Mouse (Mus musculus): ENCODE measurements around the gene Lmod3. TPM values are rescaled to one million over a fixed set of nuclear protein-coding genes. Genes with fewer than 3 reads are reported as not detected.

The Lmod3 gene
- polyA plus RNA-seq (2014; fragmentation: Nextera tagmentation; extraction: Ambion mirVana) = not detected in 2 replicates

DNA sequence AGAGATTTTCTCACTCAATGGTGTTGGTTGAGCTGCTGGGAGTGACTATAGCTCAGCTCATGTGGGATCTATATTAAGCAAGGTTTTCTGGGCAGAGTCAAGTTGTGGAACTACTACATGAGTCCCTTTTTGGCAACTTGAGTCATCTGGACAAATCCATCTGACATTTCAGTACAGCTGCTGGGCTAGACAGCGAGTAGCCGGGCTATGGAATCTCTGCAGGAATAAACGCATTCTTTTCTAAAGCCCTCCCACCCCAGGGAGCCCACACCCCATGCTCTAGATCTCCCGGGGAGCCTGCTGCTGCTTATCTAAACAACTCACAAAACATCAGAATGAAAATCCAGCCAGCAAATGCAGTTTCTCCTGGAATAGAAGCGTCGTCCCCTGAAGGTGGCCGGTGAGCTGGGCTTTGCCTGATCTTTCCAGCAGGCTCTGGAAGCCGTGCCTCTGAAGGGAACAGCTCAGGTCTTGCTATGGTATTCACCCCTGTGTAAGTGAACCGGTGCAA is at the start of gene Lmod3:
Lmod3 (minus strand) TSS at position 49 of the 511 bp plus-strand sequence.
- Histone ChIP-seq H3K4me2 (replicated peaks; ENCODE audit: low read depth, low read length) (no peak within 1 kb of the TSS), H3K27me3 (ENCODE audit: control insufficient read depth, insufficient read depth, low read length) (no peaks in the 10 kb centered on the region), H3K9me3 (ENCODE audit: control insufficient read depth, low read depth, low read length) (no peaks in the 10 kb centered on the region), H3K4me1 (ENCODE audit: control insufficient read depth, insufficient read depth, low read length) (no peaks in the 10 kb centered on the region), H3K36me3 (ENCODE audit: control insufficient read depth, insufficient read depth, low read length) (no peaks in the 10 kb centered on the region), H3K4me3 (ENCODE audit: low read depth, low read length) (no peak within 1 kb of the TSS), H3K9ac (replicated peaks; ENCODE audit: low read depth, low read length) (no peak within 1 kb of the TSS), H3K27ac (ENCODE audit: low read length) (no peak within 1 kb of the TSS)
- 12% methylated on average over 9 of the region's 9 CpGs for WGBS
- ATAC-seq (ENCODE audit: insufficient number of reproducible peaks, insufficient read depth, low FRiP score, low read depth) = no peak

DNA sequence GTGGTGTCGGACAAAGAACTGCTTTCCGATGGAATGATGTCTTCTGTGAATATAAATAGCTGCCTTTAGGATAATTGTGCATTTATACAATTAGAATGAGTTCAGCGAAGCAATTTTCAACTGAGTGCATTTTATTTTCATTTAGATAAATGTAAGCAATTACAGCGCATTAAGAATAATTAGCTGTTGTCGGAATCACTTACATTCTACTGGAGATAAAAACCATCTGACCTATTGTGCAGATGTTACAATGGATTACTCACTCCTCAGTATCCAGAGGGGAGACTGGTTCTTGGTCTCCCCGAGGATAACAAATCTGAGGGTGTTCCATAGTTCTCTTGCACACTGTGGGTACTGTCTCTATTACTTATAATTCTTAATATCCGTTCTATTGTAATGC is 49.7 kb upstream of the Lmod3 start:
- Histone ChIP-seq H3K36me3 (ENCODE audit: control insufficient read depth, insufficient read depth, low read length) (no peaks in the 10 kb centered on the region; the same call in 1 of the 2 replicates), H3K27ac (ENCODE audit: low read length) (no peak overlapping the region), H3K4me1 (ENCODE audit: control insufficient read depth, insufficient read depth, low read length) (no peaks in the 10 kb centered on the region), H3K4me3 (ENCODE audit: low read depth, low read length) (no peak overlapping the region), H3K4me2 (replicated peaks; ENCODE audit: low read depth, low read length) (no peak overlapping the region), H3K9me3 (ENCODE audit: control insufficient read depth, low read depth, low read length) (no peaks in the 10 kb centered on the region), H3K9ac (replicated peaks; ENCODE audit: low read depth, low read length) (no peak overlapping the region), H3K27me3 (ENCODE audit: control insufficient read depth, insufficient read depth, low read length) (no peaks in the 10 kb centered on the region)
- ATAC-seq (ENCODE audit: insufficient number of reproducible peaks, insufficient read depth, low FRiP score, low read depth) = no peak
- 83% methylated on average over 7 of the region's 7 CpGs for WGBS

DNA sequence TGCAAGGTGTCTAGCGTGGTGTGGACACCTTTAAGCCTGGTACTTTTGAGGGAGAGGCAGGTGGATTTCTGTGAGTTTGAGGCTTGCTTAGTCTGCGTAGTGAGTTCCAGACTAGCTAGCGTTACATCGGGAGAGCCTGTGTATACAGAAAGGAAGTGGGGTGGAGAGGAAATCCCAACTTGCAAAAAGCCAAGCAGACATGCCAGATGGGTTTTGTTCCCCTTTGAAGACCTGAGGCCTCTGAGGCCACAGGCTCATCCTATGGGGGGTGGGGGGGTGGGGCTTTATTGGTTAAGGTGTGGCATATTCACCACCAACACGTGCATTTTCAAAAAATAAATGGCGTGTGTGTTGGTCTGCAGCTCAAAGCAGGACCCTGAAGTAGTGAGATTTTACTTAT is 48.1 kb upstream of the Lmod3 start:
- Histone ChIP-seq H3K4me1 (ENCODE audit: control insufficient read depth, insufficient read depth, low read length) (no peaks in the 10 kb centered on the region), H3K4me3 (ENCODE audit: low read depth, low read length) (no peak overlapping the region), H3K4me2 (replicated peaks; ENCODE audit: low read depth, low read length) (no peak overlapping the region), H3K36me3 (ENCODE audit: control insufficient read depth, insufficient read depth, low read length) (peaks cover 9% of the 10 kb centered on the region), H3K27ac (ENCODE audit: low read length) (no peak overlapping the region), H3K27me3 (ENCODE audit: control insufficient read depth, insufficient read depth, low read length) (no peaks in the 10 kb centered on the region), H3K9me3 (ENCODE audit: control insufficient read depth, low read depth, low read length) (no peaks in the 10 kb centered on the region), H3K9ac (replicated peaks; ENCODE audit: low read depth, low read length) (no peak overlapping the region)
- 81% methylated on average over 6 of the region's 6 CpGs for WGBS
- no peak for ATAC-seq (ENCODE audit: insufficient number of reproducible peaks, insufficient read depth, low FRiP score, low read depth)

DNA sequence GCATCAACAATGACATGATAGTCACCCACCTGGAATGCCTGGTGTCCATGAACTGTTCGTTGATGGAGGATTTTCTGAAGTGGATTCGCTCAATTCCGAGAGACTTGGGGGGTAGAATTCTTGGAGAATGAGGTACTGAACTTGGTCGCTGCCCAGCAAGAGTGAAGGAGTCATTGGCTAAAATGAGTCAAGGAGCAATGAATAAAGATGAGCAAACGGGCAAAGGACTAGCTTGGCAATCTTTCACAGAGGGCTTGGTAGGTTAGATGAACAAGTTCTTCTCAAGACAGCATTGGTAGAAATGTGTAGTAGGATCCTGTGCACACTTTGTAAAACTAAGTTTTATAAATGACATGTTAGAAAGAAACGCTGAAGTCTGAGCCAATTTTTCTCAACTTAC is 47.6 kb upstream of the Lmod3 start:
- Histone ChIP-seq H3K4me3 (ENCODE audit: low read depth, low read length) (no peak overlapping the region), H3K9me3 (ENCODE audit: control insufficient read depth, low read depth, low read length) (no peaks in the 10 kb centered on the region), H3K27ac (ENCODE audit: low read length) (no peak overlapping the region), H3K27me3 (ENCODE audit: control insufficient read depth, insufficient read depth, low read length) (no peaks in the 10 kb centered on the region), H3K4me1 (ENCODE audit: control insufficient read depth, insufficient read depth, low read length) (no peaks in the 10 kb centered on the region), H3K36me3 (ENCODE audit: control insufficient read depth, insufficient read depth, low read length) (peaks cover 13% of the 10 kb centered on the region), H3K9ac (replicated peaks; ENCODE audit: low read depth, low read length) (no peak overlapping the region), H3K4me2 (replicated peaks; ENCODE audit: low read depth, low read length) (no peak overlapping the region)
- WGBS = 92% methylated on average over 6 of the region's 6 CpGs
- ATAC-seq (ENCODE audit: insufficient number of reproducible peaks, insufficient read depth, low FRiP score, low read depth) = no peak

DNA sequence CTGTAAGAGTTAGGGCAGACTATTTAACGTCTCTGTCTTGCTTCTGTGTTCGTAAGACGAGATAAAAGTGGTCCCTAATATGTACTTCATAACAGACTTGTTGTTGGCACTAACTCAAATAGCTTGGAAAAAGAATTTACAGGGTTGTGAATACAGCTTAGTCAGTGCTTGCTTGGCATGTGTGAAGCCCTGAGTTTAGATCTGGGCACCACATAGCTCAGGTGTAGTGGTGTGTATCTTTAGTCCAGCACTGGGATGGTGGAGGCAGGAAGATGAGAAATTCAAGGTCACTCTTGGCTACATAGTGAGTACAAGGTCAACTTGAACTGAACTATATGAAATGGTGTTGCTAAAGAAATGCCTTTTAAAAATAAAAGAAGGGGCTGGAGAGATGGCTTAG is 44.6 kb upstream of the Lmod3 start:
- Histone ChIP-seq H3K4me1 (ENCODE audit: control insufficient read depth, insufficient read depth, low read length) (no peaks in the 10 kb centered on the region), H3K9ac (replicated peaks; ENCODE audit: low read depth, low read length) (no peak overlapping the region), H3K27me3 (ENCODE audit: control insufficient read depth, insufficient read depth, low read length) (no peaks in the 10 kb centered on the region), H3K9me3 (ENCODE audit: control insufficient read depth, low read depth, low read length) (no peaks in the 10 kb centered on the region), H3K4me3 (ENCODE audit: low read depth, low read length) (no peak overlapping the region), H3K4me2 (replicated peaks; ENCODE audit: low read depth, low read length) (no peak overlapping the region), H3K36me3 (ENCODE audit: control insufficient read depth, insufficient read depth, low read length) (peaks cover 13% of the 10 kb centered on the region), H3K27ac (ENCODE audit: low read length) (no peak overlapping the region)
- 72% methylated on average over 3 of the region's 3 CpGs for whole genome bisulfite sequencing
- no peak for ATAC-seq (ENCODE audit: insufficient number of reproducible peaks, insufficient read depth, low FRiP score, low read depth)

DNA sequence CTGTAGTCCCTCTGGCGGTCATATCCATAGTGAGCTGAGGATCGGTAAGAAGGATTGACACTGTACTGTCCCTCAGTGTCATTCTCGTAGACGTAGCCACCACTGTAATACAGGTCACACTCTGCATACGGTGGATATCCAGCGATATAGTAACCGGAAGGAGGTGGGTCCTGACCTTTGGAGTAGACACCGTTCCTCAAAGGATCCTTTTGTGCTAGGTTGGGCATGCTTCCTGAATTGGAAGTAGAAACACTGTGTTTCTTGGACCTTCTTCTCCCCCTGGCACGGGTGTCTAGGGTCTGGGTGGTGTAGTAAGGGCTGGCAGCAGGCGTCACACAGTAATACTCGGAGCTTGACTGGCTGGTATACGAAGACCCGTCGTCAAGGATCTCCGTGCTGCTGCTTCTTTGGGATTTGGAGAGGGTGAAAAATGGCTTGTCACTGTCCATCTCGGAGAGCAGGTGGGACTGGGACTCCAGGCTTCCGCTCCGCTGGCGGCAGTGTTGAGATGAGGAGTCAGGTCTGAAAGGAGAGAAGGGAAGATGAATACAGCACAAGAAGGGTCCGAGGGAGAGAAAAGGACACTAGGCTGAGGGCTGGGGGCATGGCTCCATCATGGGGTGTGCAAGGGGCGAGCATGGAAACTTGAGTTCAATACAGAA is 43.4 kb upstream of the Lmod3 start:
- no peak overlapping the region for H3K4me3 ChIP-seq (ENCODE audit: low read depth, low read length)
- H3K4me1 ChIP-seq (ENCODE audit: control insufficient read depth, insufficient read depth, low read length) = peaks cover 5% of the 10 kb centered on the region
- H3K4me2 ChIP-seq (replicated peaks; ENCODE audit: low read depth, low read length) = no peak overlapping the region
- no peak for ATAC-seq (ENCODE audit: insufficient number of reproducible peaks, insufficient read depth, low FRiP score, low read depth)
- peaks cover 13% of the 10 kb centered on the region for H3K36me3 ChIP-seq (ENCODE audit: control insufficient read depth, insufficient read depth, low read length)
- no peaks in the 10 kb centered on the region for H3K9me3 ChIP-seq (ENCODE audit: control insufficient read depth, low read depth, low read length)
- H3K27me3 ChIP-seq (ENCODE audit: control insufficient read depth, insufficient read depth, low read length) = no peaks in the 10 kb centered on the region
- no peak overlapping the region for H3K27ac ChIP-seq (ENCODE audit: low read length)
- no peak overlapping the region for H3K9ac ChIP-seq (replicated peaks; ENCODE audit: low read depth, low read length)
- 92% methylated on average over 21 of the region's 21 CpGs for WGBS

DNA sequence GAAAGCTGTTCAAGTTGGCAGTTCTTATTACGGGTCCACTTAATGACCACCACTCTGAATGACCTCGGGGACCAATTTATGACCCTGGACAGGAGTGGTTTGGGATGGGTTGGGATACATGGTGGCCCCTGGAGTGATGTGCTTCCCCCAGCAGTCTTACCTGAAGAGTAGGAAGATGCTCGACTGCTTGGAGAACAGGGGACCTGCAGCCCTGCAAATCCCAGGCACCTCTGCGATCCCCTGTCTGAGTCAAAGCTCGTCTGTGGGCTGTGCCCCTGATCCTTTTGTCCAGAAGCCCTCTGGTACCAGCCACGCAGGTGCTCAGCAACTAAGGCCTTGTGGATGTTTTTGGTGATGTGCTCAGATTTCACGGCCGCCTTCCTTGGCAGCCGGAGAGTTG is 42.9 kb upstream of the Lmod3 start:
- Histone ChIP-seq H3K36me3 (ENCODE audit: control insufficient read depth, insufficient read depth, low read length) (peaks cover 13% of the 10 kb centered on the region), H3K4me3 (ENCODE audit: low read depth, low read length) (no peak overlapping the region), H3K9ac (replicated peaks; ENCODE audit: low read depth, low read length) (no peak overlapping the region), H3K4me2 (replicated peaks; ENCODE audit: low read depth, low read length) (no peak overlapping the region), H3K9me3 (ENCODE audit: control insufficient read depth, low read depth, low read length) (no peaks in the 10 kb centered on the region), H3K27ac (ENCODE audit: low read length) (no peak overlapping the region), H3K4me1 (ENCODE audit: control insufficient read depth, insufficient read depth, low read length) (peaks cover 8% of the 10 kb centered on the region), H3K27me3 (ENCODE audit: control insufficient read depth, insufficient read depth, low read length) (no peaks in the 10 kb centered on the region)
- WGBS = 93% methylated on average over 9 of the region's 9 CpGs
- ATAC-seq (ENCODE audit: insufficient number of reproducible peaks, insufficient read depth, low FRiP score, low read depth) = no peak

DNA sequence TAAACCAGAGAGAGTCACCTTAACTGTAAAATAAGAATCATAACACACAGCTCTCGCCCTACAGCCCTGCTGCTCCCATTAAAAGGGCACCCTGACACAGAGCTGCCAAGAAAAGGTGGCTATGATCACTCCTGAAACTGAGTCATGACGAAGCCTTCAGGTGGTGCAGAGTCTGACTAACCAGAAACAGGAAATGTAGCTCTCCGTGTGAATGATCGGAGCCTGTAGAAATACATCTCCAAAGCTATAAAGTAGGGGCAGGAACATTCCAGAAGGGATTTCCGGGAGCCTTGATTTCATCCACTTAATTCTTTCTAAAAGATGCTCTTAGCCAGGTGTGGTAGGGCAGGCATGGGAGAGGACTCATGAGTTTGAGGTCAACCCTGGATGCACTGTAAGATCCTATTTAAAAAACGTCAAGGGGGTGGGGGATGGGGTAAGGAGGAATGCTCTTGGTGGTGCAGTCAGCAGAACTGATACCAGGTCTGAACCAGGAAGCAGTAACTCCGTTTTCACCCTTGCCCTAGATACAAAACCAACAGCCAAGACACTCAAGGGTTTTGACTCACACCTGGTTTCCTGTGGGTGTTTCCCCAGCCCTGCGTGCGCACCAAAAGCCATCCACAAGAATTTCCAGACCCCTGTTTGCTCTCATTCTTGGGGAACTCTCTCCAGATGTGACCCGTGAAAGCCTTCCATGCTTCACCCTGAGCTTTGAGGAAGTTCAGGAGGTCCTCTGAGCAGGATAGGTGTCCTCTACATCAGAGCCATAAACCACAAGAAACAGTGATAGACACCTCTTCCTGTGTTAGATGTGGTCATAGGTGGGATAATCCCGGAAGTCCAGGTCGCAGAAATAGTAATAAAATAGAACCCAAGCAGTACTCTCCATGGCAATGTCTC is 41.4 kb upstream of the Lmod3 start:
- Histone ChIP-seq H3K27me3 (ENCODE audit: control insufficient read depth, insufficient read depth, low read length) (no peaks in the 10 kb centered on the region), H3K9me3 (ENCODE audit: control insufficient read depth, low read depth, low read length) (no peaks in the 10 kb centered on the region), H3K4me3 (ENCODE audit: low read depth, low read length) (no peak overlapping the region), H3K4me1 (ENCODE audit: control insufficient read depth, insufficient read depth, low read length) (peaks cover 14% of the 10 kb centered on the region), H3K36me3 (ENCODE audit: control insufficient read depth, insufficient read depth, low read length) (peaks cover 13% of the 10 kb centered on the region), H3K27ac (ENCODE audit: low read length) (no peak overlapping the region), H3K9ac (replicated peaks; ENCODE audit: low read depth, low read length) (no peak overlapping the region), H3K4me2 (replicated peaks; ENCODE audit: low read depth, low read length) (no peak overlapping the region)
- ATAC-seq (ENCODE audit: insufficient number of reproducible peaks, insufficient read depth, low FRiP score, low read depth) = no peak
- WGBS = 77% methylated on average over 12 of the region's 12 CpGs
